Mouse (Mus musculus): ENCODE data around the gene Gm10198. TPM values are rescaled to one million over a fixed set of nuclear protein-coding genes. Genes with fewer than 3 reads are reported as not detected.

Gm10198 gene
- not detected in 2 replicates for polyA plus RNA-seq (2015; fragmentation: Nextera tagmentation; extraction: Ambion mirVana)

DNA sequence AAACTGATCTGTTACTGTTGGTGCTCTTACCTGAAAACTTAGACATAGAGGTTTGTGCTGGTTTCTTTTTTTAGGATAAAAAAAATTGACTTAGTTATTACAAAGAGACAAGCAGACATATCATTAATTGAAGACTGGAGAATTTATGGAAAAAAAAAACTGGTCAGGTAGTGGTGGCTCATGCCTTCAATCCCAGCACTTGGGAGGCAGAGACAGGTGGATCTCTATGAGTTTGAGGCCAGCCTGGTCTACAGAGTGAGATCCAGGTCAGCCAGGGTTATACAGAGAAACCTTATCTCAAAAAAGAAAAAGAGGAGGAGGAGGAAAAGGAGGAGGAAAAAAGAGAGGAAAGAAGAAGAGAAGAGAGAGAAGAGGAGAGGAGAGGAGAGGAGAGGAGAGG is at the start of gene Gm10198:
TSS of gene Gm10198 (plus strand) at position 301 of the 400 bp plus-strand sequence.
- H3K9me3 ChIP-seq (replicated peaks) = no peaks in the 10 kb centered on the region
- H3K27ac ChIP-seq = no peak within 1 kb of the TSS
- H3K4me1 ChIP-seq = no peaks in the 10 kb centered on the region
- ATAC-seq (replicated peaks; ENCODE audit: low FRiP score) = no peak
- no peak within 1 kb of the TSS for H3K4me3 ChIP-seq (replicated peaks)
- no peaks in the 10 kb centered on the region for H3K36me3 ChIP-seq
- H3K27me3 ChIP-seq = no peaks in the 10 kb centered on the region
- no peak within 1 kb of the TSS for H3K9ac ChIP-seq
- H3K4me2 ChIP-seq = no peak within 1 kb of the TSS

DNA sequence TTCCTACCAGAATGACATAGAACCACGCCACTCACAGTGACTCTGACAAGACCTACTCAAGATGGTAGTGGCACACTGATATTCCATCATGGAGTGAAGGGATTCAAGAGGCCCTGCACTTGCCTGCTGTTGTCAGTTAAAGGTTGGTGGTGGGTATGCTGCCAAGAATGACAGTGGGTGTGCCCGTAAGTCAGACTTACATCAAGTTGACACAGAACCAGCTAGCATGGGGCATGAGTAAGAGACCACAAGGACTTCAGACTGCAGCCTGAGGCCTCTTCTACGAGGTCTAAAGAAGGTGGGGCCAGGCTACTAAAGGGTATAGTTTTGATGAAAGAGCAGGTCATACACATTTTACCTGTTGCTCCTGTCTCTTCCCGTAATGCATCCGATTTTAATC is 47.3 kb upstream of the Gm10198 start:
- H3K4me3 ChIP-seq (replicated peaks) = no peak overlapping the region
- no peak overlapping the region for H3K27ac ChIP-seq
- H3K4me1 ChIP-seq = no peaks in the 10 kb centered on the region
- no peak overlapping the region for H3K4me2 ChIP-seq
- ATAC-seq (replicated peaks; ENCODE audit: low FRiP score) = no peak
- H3K36me3 ChIP-seq = no peaks in the 10 kb centered on the region
- WGBS = 90% methylated on average over 5 of the region's 5 CpGs
- H3K27me3 ChIP-seq = no peaks in the 10 kb centered on the region
- H3K9ac ChIP-seq = no peak overlapping the region
- H3K9me3 ChIP-seq (replicated peaks) = no peaks in the 10 kb centered on the region

- ATAC-seq (replicated peaks; ENCODE audit: low FRiP score) = no peak
- Histone ChIP-seq H3K4me1 (peaks cover 9% of the 10 kb centered on the region), H3K4me2 (no peak overlapping the region), H3K36me3 (no peaks in the 10 kb centered on the region), H3K4me3 (replicated peaks) (no peak overlapping the region), H3K27ac (no peak overlapping the region), H3K9ac (no peak overlapping the region), H3K9me3 (replicated peaks) (no peaks in the 10 kb centered on the region), H3K27me3 (no peaks in the 10 kb centered on the region)
- WGBS = 85% methylated on average over 7 of the region's 7 CpGs
Observed at GRCm38 (mm10) chr13:111552769-111553168, 39.8 kb upstream of the Gm10198 start.

DNA sequence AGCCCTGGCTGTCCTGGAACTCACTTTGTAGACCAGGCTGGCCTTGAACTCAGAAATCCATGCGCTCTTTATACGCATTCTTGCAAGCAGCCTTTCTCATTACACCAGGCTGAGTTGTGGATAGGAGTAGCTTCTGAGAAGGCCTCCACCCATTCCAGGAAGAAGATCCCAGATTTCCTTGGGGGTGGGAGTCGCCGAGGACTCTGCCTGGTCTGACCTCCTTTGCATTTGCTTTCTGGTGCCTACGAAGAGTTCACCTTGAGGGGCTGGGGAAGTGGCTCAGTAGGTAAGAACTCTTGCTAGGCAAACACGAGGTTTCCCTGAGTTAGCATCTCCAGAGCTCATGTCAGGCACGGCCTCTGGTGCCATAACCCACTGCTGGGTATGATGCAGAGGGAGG is 39.4 kb upstream of the Gm10198 start:
- 81% methylated on average over 7 of the region's 7 CpGs for WGBS
- no peak overlapping the region for H3K4me3 ChIP-seq (replicated peaks)
- H3K9ac ChIP-seq = no peak overlapping the region
- ATAC-seq (replicated peaks; ENCODE audit: low FRiP score) = no peak
- H3K36me3 ChIP-seq = no peaks in the 10 kb centered on the region
- no peaks in the 10 kb centered on the region for H3K27me3 ChIP-seq
- no peaks in the 10 kb centered on the region for H3K9me3 ChIP-seq (replicated peaks)
- no peak overlapping the region for H3K27ac ChIP-seq
- peaks cover 9% of the 10 kb centered on the region for H3K4me1 ChIP-seq
- no peak overlapping the region for H3K4me2 ChIP-seq

DNA sequence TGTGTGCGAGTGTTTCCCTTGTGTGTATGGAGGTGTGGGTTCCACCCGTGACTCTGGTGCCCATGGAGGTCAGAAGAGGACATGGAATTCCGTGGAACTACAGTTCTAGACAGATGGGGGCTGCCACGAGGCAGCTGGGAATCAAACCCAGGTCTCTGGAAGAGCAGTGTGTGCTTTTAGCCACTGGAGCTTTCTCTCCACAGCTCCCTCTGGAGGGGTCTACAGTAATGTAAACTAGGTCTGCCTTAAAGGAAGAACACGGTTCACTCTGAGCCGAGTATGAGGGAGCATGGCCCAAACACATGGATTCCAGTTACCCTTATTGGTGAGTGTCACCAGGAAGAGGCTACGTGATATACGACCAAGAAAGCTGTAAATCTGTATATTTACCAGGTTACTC is 38.6 kb upstream of the Gm10198 start:
- no peak overlapping the region for H3K4me2 ChIP-seq
- H3K4me1 ChIP-seq = peaks cover 9% of the 10 kb centered on the region
- H3K4me3 ChIP-seq (replicated peaks) = no peak overlapping the region
- WGBS = 75% methylated on average over 8 of the region's 8 CpGs
- H3K36me3 ChIP-seq = no peaks in the 10 kb centered on the region
- no peak for ATAC-seq (replicated peaks; ENCODE audit: low FRiP score)
- H3K9ac ChIP-seq = no peak overlapping the region
- H3K27ac ChIP-seq = no peak overlapping the region
- no peaks in the 10 kb centered on the region for H3K9me3 ChIP-seq (replicated peaks)
- no peaks in the 10 kb centered on the region for H3K27me3 ChIP-seq

- peak overlapping the region; percentile 18; the same call in 1 of the 2 replicates for H3K4me2 ChIP-seq
- ATAC-seq (replicated peaks; ENCODE audit: low FRiP score) = peak; percentile 54; the same call in 1 of the 2 replicates
- H3K4me3 ChIP-seq (replicated peaks) = no peak overlapping the region
- no peaks in the 10 kb centered on the region for H3K27me3 ChIP-seq
- no peaks in the 10 kb centered on the region for H3K9me3 ChIP-seq (replicated peaks)
- H3K9ac ChIP-seq = no peak overlapping the region
- WGBS = 3% methylated on average over 8 of the region's 8 CpGs
- peaks cover 9% of the 10 kb centered on the region for H3K4me1 ChIP-seq
- H3K36me3 ChIP-seq = no peaks in the 10 kb centered on the region
- no peak overlapping the region for H3K27ac ChIP-seq
Observed at GRCm38 (mm10) chr13:111555333-111555732, 37.3 kb upstream of the Gm10198 start.

DNA sequence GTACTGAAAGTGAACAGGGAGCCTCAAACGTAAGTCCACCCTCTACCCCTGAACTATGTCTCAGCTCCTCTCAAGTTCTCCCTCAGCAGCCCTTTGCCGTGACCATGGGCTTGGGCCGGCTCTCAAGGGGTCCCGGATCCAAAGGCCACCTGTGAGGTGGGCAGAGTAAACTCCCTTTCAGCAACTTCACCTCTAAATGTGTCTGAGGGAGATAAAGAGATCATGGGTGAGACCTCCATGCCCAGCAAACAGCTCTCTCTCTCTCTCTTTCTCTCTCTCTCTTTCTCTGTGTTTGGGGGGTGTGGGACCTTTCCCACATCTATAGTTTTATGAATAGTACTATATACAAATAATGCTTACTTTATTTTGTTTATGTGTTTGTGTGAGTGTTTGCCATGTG is 36.2 kb upstream of the Gm10198 start:
- no peak overlapping the region for H3K27ac ChIP-seq
- ATAC-seq (replicated peaks; ENCODE audit: low FRiP score) = no peak
- H3K36me3 ChIP-seq = no peaks in the 10 kb centered on the region
- no peak overlapping the region for H3K4me2 ChIP-seq
- H3K4me1 ChIP-seq = peaks cover 9% of the 10 kb centered on the region
- WGBS = 85% methylated on average over 4 of the region's 4 CpGs
- H3K27me3 ChIP-seq = no peaks in the 10 kb centered on the region
- H3K9ac ChIP-seq = no peak overlapping the region
- H3K4me3 ChIP-seq (replicated peaks) = no peak overlapping the region
- 0 out of 2 replicates have a peak, but pooled peaks cover 5% of the 10 kb centered on the region for H3K9me3 ChIP-seq (replicated peaks)

DNA sequence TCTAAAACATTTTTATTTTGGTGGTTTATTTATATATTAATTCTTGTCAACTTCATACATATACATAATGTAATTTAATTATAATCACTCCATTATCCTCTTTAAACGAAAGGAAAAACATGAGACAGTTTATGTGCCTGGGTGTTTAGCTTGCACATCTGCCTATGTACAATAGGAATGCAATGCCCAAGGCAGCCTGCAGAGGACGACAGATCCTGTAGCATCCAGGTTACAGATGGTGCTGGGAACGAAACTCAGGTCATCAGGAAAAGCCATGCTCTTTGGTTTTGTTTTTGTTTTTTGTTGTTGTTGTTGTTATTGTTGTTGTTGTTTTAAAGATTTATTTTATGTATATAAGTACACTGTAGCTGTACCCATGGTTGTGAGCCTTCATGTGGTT is 32.4 kb upstream of the Gm10198 start:
- no peak for ATAC-seq (replicated peaks; ENCODE audit: low FRiP score)
- no peaks in the 10 kb centered on the region for H3K27me3 ChIP-seq
- H3K36me3 ChIP-seq = no peaks in the 10 kb centered on the region
- 90% methylated on average over 3 of the region's 3 CpGs for WGBS
- no peak overlapping the region for H3K9ac ChIP-seq
- H3K27ac ChIP-seq = no peak overlapping the region
- no peak overlapping the region for H3K4me2 ChIP-seq
- no peak overlapping the region for H3K4me3 ChIP-seq (replicated peaks)
- peaks cover 5% of the 10 kb centered on the region for H3K4me1 ChIP-seq
- H3K9me3 ChIP-seq (replicated peaks) = 0 out of 2 replicates have a peak, but pooled peaks cover 5% of the 10 kb centered on the region

- WGBS = 82% methylated on average over 5 of the region's 5 CpGs
- H3K4me1 ChIP-seq = no peaks in the 10 kb centered on the region
- H3K27ac ChIP-seq = no peak overlapping the region
- H3K4me2 ChIP-seq = no peak overlapping the region
- 0 out of 2 replicates have a peak, but pooled peaks cover 5% of the 10 kb centered on the region for H3K9me3 ChIP-seq (replicated peaks)
- no peak overlapping the region for H3K4me3 ChIP-seq (replicated peaks)
- H3K9ac ChIP-seq = no peak overlapping the region
- ATAC-seq (replicated peaks; ENCODE audit: low FRiP score) = no peak
- H3K36me3 ChIP-seq = no peaks in the 10 kb centered on the region
- no peaks in the 10 kb centered on the region for H3K27me3 ChIP-seq
Observed at GRCm38 (mm10) chr13:111562595-111562994, 30.0 kb upstream of the Gm10198 start.

DNA sequence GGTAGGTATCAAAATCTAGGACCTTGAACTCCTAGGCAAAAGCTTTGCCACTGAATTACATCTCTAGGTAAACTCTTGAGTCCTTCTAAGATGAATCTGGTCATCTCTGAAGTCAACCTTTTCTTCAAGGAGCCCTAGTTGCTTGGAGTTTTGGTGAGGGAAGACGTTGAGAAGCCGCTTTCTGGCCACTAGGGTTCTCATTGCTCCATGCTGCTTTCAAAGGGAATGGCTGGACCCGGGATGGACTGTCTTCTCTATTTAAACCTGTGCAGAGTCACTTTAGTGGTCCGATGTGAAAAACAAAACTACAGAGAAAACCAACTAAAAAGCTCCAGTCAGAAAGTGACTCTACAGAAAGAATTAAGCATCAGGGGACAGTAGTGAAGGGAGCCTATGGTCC is 18.4 kb upstream of the Gm10198 start:
- no peak overlapping the region for H3K9ac ChIP-seq
- no peak for ATAC-seq (replicated peaks; ENCODE audit: low FRiP score)
- H3K9me3 ChIP-seq (replicated peaks) = no peaks in the 10 kb centered on the region
- no peak overlapping the region for H3K4me2 ChIP-seq
- no peaks in the 10 kb centered on the region for H3K36me3 ChIP-seq
- no peaks in the 10 kb centered on the region for H3K4me1 ChIP-seq
- H3K4me3 ChIP-seq (replicated peaks) = no peak overlapping the region
- 48% methylated on average over 4 of the region's 4 CpGs for WGBS
- H3K27ac ChIP-seq = no peak overlapping the region
- no peaks in the 10 kb centered on the region for H3K27me3 ChIP-seq

- no peak overlapping the region for H3K27ac ChIP-seq
- no peak overlapping the region for H3K4me2 ChIP-seq
- no peaks in the 10 kb centered on the region for H3K4me1 ChIP-seq
- no peaks in the 10 kb centered on the region for H3K36me3 ChIP-seq
- H3K27me3 ChIP-seq = no peaks in the 10 kb centered on the region
- H3K9ac ChIP-seq = no peak overlapping the region
- no peaks in the 10 kb centered on the region for H3K9me3 ChIP-seq (replicated peaks)
- WGBS = 91% methylated on average over 11 of the region's 11 CpGs
- H3K4me3 ChIP-seq (replicated peaks) = no peak overlapping the region
- no peak for ATAC-seq (replicated peaks; ENCODE audit: low FRiP score)
Observed at GRCm38 (mm10) chr13:111577177-111577576, 15.4 kb upstream of the Gm10198 start.

- no peaks in the 10 kb centered on the region for H3K4me1 ChIP-seq
- H3K36me3 ChIP-seq = no peaks in the 10 kb centered on the region
- H3K27me3 ChIP-seq = no peaks in the 10 kb centered on the region
- H3K4me3 ChIP-seq (replicated peaks) = no peak overlapping the region
- WGBS = 86% methylated on average over 10 of the region's 10 CpGs
- H3K9me3 ChIP-seq (replicated peaks) = no peaks in the 10 kb centered on the region
- H3K4me2 ChIP-seq = no peak overlapping the region
- ATAC-seq (replicated peaks; ENCODE audit: low FRiP score) = no peak
- H3K9ac ChIP-seq = no peak overlapping the region
- no peak overlapping the region for H3K27ac ChIP-seq
Observed at GRCm38 (mm10) chr13:111580054-111580453, 12.5 kb upstream of the Gm10198 start.

DNA sequence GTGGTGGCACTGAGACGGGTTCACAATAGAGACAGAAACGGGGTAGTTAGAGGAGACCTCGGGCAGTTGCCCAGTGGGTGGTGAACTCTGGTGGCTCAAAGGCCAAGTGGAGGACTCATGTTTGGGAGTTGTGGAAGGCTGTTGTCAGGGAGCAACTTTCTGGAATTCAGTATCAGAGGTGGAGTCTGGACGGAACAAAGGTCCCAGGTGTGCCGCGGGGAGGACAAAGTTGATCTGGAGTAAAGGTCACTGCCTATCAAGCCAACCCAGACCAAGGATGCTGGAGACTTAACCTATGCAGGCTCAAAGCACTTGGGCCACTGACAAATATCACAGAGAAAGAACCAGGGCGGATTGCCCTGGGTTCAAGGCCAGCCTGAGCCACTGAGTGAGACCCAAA is 5.5 kb downstream of the Gm10198 start:
- no peaks in the 10 kb centered on the region for H3K36me3 ChIP-seq
- H3K9me3 ChIP-seq (replicated peaks) = no peaks in the 10 kb centered on the region
- no peaks in the 10 kb centered on the region for H3K4me1 ChIP-seq
- H3K27ac ChIP-seq = no peak overlapping the region
- no peaks in the 10 kb centered on the region for H3K27me3 ChIP-seq
- H3K4me3 ChIP-seq (replicated peaks) = no peak overlapping the region
- H3K9ac ChIP-seq = no peak overlapping the region
- H3K4me2 ChIP-seq = no peak overlapping the region
- no peak for ATAC-seq (replicated peaks; ENCODE audit: low FRiP score)
- 92% methylated on average over 7 of the region's 7 CpGs for WGBS

All from kidney, embryonic 15.5 days (tissue).